9 mouse cellular contexts compared by ENCODE assay signal in genomic region chr9:50451456-50452218, GRCm38 (mm10). TPM values are rescaled to one million over a fixed set of nuclear protein-coding genes. Genes with fewer than 3 reads are reported as not detected.
A peak's percentile ranks its signal among the peaks of the same experiment; 100 is the strongest.
DNase-seq lines count a peak whose midpoint lies in the region; ATAC-seq lines count a peak whose summit lies in the region.
"Had no signal": no experiment of that assay in that cellular context is flagged by ENCODE, and none has a peak within 500 bp of the region (broad histone marks: within the 10 kb centered on the region; RNA-seq: fewer than 3 reads in every experiment).

No protein-coding gene starts in this region.

- no peaks in the 10 kb centered on the region for H3K27me3 ChIP-seq in kidney, embryonic 16.5 days (ENCODE audit: insufficient read depth, low read length)
- H3K27me3 ChIP-seq in hindbrain, embryonic 11.5 days (ENCODE audit: control insufficient read depth, insufficient read depth, low read length), result no peaks in the 10 kb centered on the region
- H3K27me3 ChIP-seq in liver, embryonic 12.5 days (replicated peaks), result no peaks in the 10 kb centered on the region

- H3K9me3 ChIP-seq in kidney, embryonic 16.5 days (ENCODE audit: low read length), result no peaks in the 10 kb centered on the region
- H3K9me3 ChIP-seq in hindbrain, embryonic 11.5 days (ENCODE audit: control insufficient read depth, low read length), result no peaks in the 10 kb centered on the region
- H3K9me3 ChIP-seq in liver, embryonic 12.5 days (replicated peaks), result no peaks in the 10 kb centered on the region

- no peak overlapping the region for H3K27ac ChIP-seq in kidney, embryonic 16.5 days (ENCODE audit: low read length)
- peak overlapping the region; percentile 65 for H3K27ac ChIP-seq in hindbrain, embryonic 11.5 days (ENCODE audit: low read depth, low read length)
- H3K27ac ChIP-seq in liver, embryonic 12.5 days, result peak overlapping the region; percentile 56; the same call in 1 of the 2 replicates

- no peaks in the 10 kb centered on the region for H3K36me3 ChIP-seq in kidney, embryonic 16.5 days (ENCODE audit: insufficient read depth, low read length)
- H3K36me3 ChIP-seq in hindbrain, embryonic 11.5 days (ENCODE audit: control insufficient read depth, insufficient read depth, low read length), result no peaks in the 10 kb centered on the region
- no peaks in the 10 kb centered on the region for H3K36me3 ChIP-seq in liver, embryonic 12.5 days

- ATAC-seq in kidney, embryonic 16.5 days (ENCODE audit: low FRiP score, low TSS enrichment), result no peak
- peak; percentile 68 for ATAC-seq in hindbrain, embryonic 11.5 days (ENCODE audit: low FRiP score)
- ATAC-seq in liver, embryonic 12.5 days, result peak; percentile 46

- H3K4me3 ChIP-seq in kidney, embryonic 16.5 days (ENCODE audit: low read length), result no peak overlapping the region
- H3K4me3 ChIP-seq in hindbrain, embryonic 11.5 days (ENCODE audit: low read depth, low read length), result no peak overlapping the region
- H3K4me3 ChIP-seq in liver, embryonic 12.5 days, result peak overlapping the region; percentile 6

- peaks cover 8% of the 10 kb centered on the region; the same call in 1 of the 2 replicates for H3K4me1 ChIP-seq in kidney, embryonic 16.5 days (ENCODE audit: insufficient read depth, low read length)
- no peaks in the 10 kb centered on the region for H3K4me1 ChIP-seq in hindbrain, embryonic 11.5 days (replicated peaks; ENCODE audit: control insufficient read depth, insufficient read depth, low read length)
- H3K4me1 ChIP-seq in liver, embryonic 12.5 days, result peaks cover 27% of the 10 kb centered on the region

- H3K9ac ChIP-seq in kidney, embryonic 16.5 days (replicated peaks; ENCODE audit: low read length), result 0 out of 2 replicates have a peak overlapping the region, but pooled peaks have one; percentile 4
- no peak overlapping the region for H3K9ac ChIP-seq in hindbrain, embryonic 11.5 days (ENCODE audit: low read depth, low read length)
- peak overlapping the region; percentile 44; the same call in 1 of the 2 replicates for H3K9ac ChIP-seq in liver, embryonic 12.5 days

- 44% methylated on average over 9 of the region's 9 CpGs for WGBS in kidney, embryonic 16.5 days
- WGBS in hindbrain, embryonic 11.5 days, result 63% methylated on average over 9 of the region's 9 CpGs
- 34% methylated on average over 9 of the region's 9 CpGs for WGBS in liver, embryonic 12.5 days (ENCODE audit: insufficient replicate concordance)

- no peak for DNase-seq in kidney, postnatal 14 days
- peak; percentile 39 for DNase-seq in embryo, embryonic 11 days
- DNase-seq in hindbrain, embryonic 11.5 days (ENCODE audit: low spot score), result peak; percentile 56
- peak; percentile 79 for DNase-seq in retina, embryonic 14.5 days (ENCODE audit: low spot score)
- DNase-seq in adrenal gland, adult 2 months, result no peak
- DNase-seq in gastrocnemius, adult 8-10 months (ENCODE audit: low spot score in 2 of 2), result no peak

- peak overlapping the region; percentile 41; the same call in 1 of the 2 replicates for H3K4me2 ChIP-seq in kidney, embryonic 16.5 days (replicated peaks; ENCODE audit: low read depth, low read length)
- 0 out of 2 replicates have a peak overlapping the region, but pooled peaks have one; percentile 6 for H3K4me2 ChIP-seq in hindbrain, embryonic 11.5 days (replicated peaks; ENCODE audit: low read depth, low read length)
- H3K4me2 ChIP-seq in liver, embryonic 12.5 days, result peak overlapping the region; percentile 62

RNA-seq across cellular contexts. Expression of gene Plet1, which starts 42.7 kb away (rescaled TPM):
- polyA plus RNA-seq in kidney, embryonic 16.5 days (2015; fragmentation: Nextera tagmentation; extraction: Ambion mirVana), result 36.9 and 37.1 TPM in 2 replicates
- 0.59 and 0.68 TPM in 2 replicates for polyA plus RNA-seq in hindbrain, embryonic 11.5 days (2014; fragmentation: Nextera tagmentation; extraction: Ambion mirVana)
- 0.15 and 0.23 TPM in 2 replicates for polyA plus RNA-seq in liver, embryonic 12.5 days (2016; fragmentation: Nextera tagmentation; extraction: Ambion mirVana)
- under 1 TPM; 0.46 to 0.59 TPM for total RNA-seq in adrenal gland, adult 2 months (2021)
- polyA plus RNA-seq in adrenal gland, adult 2 months (2012; rRNA removed), result 0.08 TPM in 1 of 2 replicates, not detected in the other
- under 1 TPM in 2 of 4 experiments, not detected in 2; 0.19 to 0.27 TPM for total RNA-seq in gastrocnemius, adult 8-10 months (2022)
- total RNA-seq: left cerebral cortex, adult 8-10 months had no signal

Comparison
In these comparisons a context has a peak if more than half of its experiments do, and no peak if none do; other contexts are left out.
1. H3K4me2 ChIP-seq: peak in every context shown above with its lines; median percentile 62 in liver, embryonic 12.5 days; 41 in kidney, embryonic 16.5 days; 6 in hindbrain, embryonic 11.5 days.
2. DNase-seq: peak in embryo, embryonic 11 days (single experiment), hindbrain, embryonic 11.5 days (single experiment) and retina, embryonic 14.5 days (single experiment); none in kidney, postnatal 14 days (single experiment), adrenal gland, adult 2 months (single experiment) and gastrocnemius, adult 8-10 months (0 of 2).
3. RNA of gene Plet1, which starts 42.7 kb away (polyA plus RNA-seq): 36.9 to 37.1 TPM in kidney, embryonic 16.5 days; 0.59 to 0.68 TPM in hindbrain, embryonic 11.5 days, 0.15 to 0.23 TPM in liver, embryonic 12.5 days and 0.08 TPM in adrenal gland, adult 2 months; every median in the first group is over 10 times any median in the second.